Mouse (Mus musculus) G1E-ER4 (cell line): ENCODE data around the gene Mpzl1. TPM values are rescaled to one million over a fixed set of nuclear protein-coding genes. Genes with fewer than 3 reads are reported as not detected.

Experiments used
- GATA1 ChIP-seq: IDR thresholded peaks from one replicate; pipeline ENCODE4 v1.8.0; 2012; ENCODE audit warnings: low read length, inconsistent platforms
- polyA plus RNA-seq: library from polyadenylated mRNA; stranded (reverse); fragments of >175 nt; gene quantifications from 2 replicates; pipeline ENCODE4 v1.2.3, GENCODE M21; 2012

Mpzl1 gene
- polyA plus RNA-seq, 1 experiment = 8.3 TPM

- TF ChIP-seq GATA1 = no peak
Observed at GRCm38 (mm10) chr1:165636289-165636688, 2.0 kb upstream of the Mpzl1 start.

- TF ChIP-seq GATA1 = no peak
Observed at GRCm38 (mm10) chr1:165635055-165635897, 938 bp upstream of the Mpzl1 start.

- TF ChIP-seq GATA1 = no peak
Observed at GRCm38 (mm10) chr1:165633345-165633744, 993 bp downstream of the Mpzl1 start.

GRCm38 (mm10) chr1:165631136-165631535, 3.2 kb downstream of the Mpzl1 start:
- TF ChIP-seq GATA1 = no peak

DNA sequence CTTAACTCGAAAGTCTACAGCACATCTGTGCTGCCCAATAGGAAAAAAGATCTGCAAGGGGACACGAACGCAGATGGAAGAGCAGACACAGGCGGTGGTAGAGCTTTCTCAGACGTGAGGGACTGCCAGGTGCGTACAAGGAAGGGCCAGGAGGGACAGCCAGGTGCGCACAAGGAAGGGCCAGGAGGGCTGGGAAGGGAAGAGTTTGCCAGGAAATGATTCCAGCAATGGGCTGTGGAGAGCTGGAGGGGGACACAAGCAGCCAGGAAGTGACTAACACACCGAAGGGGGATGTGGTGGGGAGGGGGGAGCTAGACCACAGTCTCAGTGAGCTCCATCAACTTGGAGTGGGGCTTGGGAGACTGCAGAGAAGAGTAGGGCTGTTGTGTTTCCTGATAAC, 4.4 kb downstream of the Mpzl1 start:
- TF ChIP-seq GATA1 = no peak

DNA sequence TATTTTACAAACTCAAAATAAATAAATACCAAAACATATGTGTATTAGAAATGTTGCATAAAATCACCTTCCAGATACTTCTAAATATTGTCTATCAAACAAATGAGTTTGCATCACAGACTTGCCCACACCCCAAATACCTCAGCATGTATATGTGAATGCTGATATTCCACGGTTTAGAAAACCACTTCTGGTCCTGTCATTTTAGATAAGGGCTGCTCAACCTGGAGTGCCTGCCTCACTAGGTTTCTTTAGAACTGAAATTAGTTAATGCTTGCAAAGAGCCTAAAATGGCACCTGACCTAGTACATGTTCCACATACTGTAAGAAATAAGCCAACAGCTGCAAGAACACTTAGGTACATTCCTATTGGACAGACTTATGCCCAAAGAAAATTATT, 5.7 kb downstream of the Mpzl1 start:
- TF ChIP-seq GATA1 = peak; percentile 23

- TF ChIP-seq GATA1 = no peak
Observed at GRCm38 (mm10) chr1:165625896-165626295, 8.4 kb downstream of the Mpzl1 start.

- no peak for TF ChIP-seq GATA1
Observed at GRCm38 (mm10) chr1:165625058-165625457, 9.3 kb downstream of the Mpzl1 start.

- no peak for TF ChIP-seq GATA1
Observed at GRCm38 (mm10) chr1:165618201-165618624, 16.1 kb downstream of the Mpzl1 start.

- no peak for TF ChIP-seq GATA1
Observed at GRCm38 (mm10) chr1:165617166-165617891, 17.0 kb downstream of the Mpzl1 start.

DNA sequence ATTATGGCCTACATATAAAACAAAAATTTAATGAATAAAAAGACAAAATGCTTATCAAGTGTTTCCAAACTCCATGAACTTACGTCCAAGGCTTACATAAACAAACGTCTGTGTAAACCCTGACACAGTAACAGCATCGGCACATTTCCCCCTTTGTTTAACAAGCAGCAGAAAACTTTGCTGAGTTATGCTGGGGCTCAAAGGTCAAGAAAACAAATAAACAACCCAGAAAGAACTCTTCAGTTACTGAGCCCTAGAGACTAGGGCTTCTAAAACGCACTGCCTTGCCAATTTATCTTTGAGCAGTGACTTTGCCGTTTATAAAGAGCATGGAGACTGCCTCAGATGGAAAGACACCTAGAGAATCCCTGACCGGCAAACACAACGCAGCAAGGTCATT, 17.7 kb downstream of the Mpzl1 start:
- no peak for TF ChIP-seq GATA1

DNA sequence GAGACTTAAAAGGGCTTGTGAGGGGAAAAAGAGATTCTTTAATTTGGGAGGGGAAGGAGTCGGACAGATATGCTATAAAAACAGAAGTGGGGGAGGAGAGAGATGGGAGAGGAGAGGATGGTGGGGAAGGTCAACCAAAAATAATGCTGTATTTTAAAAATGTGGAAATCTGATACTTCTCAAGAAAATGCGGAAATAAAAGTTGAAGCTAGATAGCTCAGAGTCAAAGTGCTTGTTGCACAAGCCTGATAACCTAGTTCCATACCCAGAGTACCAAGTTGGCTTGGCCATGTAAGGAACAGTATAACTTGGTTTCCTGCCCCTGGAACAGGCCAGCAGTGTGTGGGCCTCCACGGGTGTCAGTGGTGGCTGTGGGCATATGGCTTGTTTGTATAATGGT, 19.5 kb downstream of the Mpzl1 start:
- no peak for TF ChIP-seq GATA1

DNA sequence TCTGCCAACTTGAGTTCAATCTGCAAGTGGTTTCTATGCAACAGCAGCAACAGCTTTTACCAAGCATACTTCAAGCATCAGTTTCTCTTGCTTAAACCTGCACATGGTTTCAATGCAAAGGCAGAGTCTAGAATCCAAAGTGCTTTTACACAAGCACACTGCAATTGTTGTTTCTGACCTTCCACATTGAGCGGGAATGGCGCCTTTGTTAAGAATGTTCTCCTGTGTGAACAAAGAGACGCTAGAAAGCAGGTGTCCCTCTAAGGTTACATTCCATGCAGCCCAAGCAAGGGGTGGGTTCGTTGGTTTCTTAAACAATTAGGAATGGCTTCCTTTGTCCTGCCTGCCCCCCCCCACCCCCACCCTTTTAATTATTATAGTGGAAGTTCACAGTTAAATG, 20.4 kb downstream of the Mpzl1 start:
- TF ChIP-seq GATA1 = no peak

- TF ChIP-seq GATA1 = no peak
Observed at GRCm38 (mm10) chr1:165612714-165613113, 21.6 kb downstream of the Mpzl1 start.

DNA sequence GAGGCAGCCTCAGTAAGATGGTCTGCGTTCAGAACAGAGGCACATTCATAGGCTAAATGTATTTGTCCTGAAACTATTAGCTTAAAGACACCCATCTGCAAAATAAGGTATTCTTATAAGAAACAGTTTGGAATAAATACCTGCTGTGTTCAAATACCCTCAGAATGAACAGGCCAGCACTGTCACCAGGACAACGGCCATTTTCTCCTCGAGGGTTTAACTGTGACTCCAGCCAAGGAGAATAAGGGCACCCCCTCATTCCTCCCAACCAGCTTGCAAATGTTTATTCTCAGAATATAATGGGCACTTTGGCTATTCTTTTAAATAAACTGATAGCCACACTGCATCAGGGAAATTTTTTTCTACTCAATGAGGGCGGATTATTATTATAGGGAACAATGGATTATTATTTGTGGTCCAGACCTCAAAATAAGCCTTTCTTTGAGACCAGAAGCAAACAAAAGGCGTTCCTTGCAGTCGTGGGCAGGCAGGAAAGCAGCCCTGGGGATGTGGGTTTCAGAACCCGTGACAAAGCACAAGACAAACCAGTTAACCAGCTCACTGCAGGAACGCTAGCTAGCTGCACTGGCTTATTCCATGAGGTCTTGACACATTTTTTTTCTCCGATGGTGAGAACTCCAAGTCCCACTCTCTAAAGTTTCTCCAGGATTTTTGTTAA, 23.9 kb downstream of the Mpzl1 start:
- TF ChIP-seq GATA1 = no peak
